Mouse (Mus musculus) thymus, adult 2 months (tissue): Measurements from ENCODE around the gene BC004004. TPM values are rescaled to one million over a fixed set of nuclear protein-coding genes. Genes with fewer than 3 reads are reported as not detected.
"Not testable (repeated sequence)": the region's sequence is repeated elsewhere in the genome, so short reads cannot be mapped to it uniquely, and the experiment has no call there.

Experiments used
- DNase-seq: peaks from one replicate; pipeline ENCODE4 v3.0.0; 2021
- H3K27ac ChIP-seq: fragments of 200-500 bp; 2 replicates; pipeline ENCODE4 v1.5.1; 2012; ENCODE audit warnings: low read length, control low read depth; ENCODE audit not compliant: control insufficient read depth, insufficient read depth
- H3K27me3 ChIP-seq: fragments of 200-500 bp; 2 replicates; pipeline ENCODE4 v1.6.1; 2012; ENCODE audit warnings: mild to moderate bottlenecking, low read length, moderate library complexity, mixed read lengths; ENCODE audit not compliant: control insufficient read depth, insufficient read depth
- H3K36me3 ChIP-seq: fragments of 200-500 bp; 2 replicates; pipeline ENCODE4 v1.6.1; 2012; ENCODE audit warnings: mild to moderate bottlenecking, low read length, moderate library complexity; ENCODE audit not compliant: control insufficient read depth, insufficient read depth
- H3K4me1 ChIP-seq: fragments of 200-500 bp; replicated peaks from 2 replicates; pipeline ENCODE4 v1.6.1; 2012; ENCODE audit warnings: low read length; ENCODE audit not compliant: control insufficient read depth, insufficient read depth
- H3K4me3 ChIP-seq: fragments of 200-500 bp; 2 replicates; pipeline ENCODE4 v1.5.1; 2012; ENCODE audit warnings: mild to moderate bottlenecking, low read length, control low read depth, moderate library complexity; ENCODE audit not compliant: control insufficient read depth, insufficient read depth
- CTCF ChIP-seq: fragments of 200-500 bp; IDR thresholded peaks from 2 replicates; pipeline ENCODE4 v1.5.1; 2012; ENCODE audit warnings: mild to moderate bottlenecking, control low read depth, low read length, moderate library complexity, borderline replicate concordance; ENCODE audit not compliant: control insufficient read depth, poor library complexity, insufficient read depth; ENCODE audit errors: extremely low read depth
- POLR2A ChIP-seq: fragments of 200-500 bp; IDR thresholded peaks from 2 replicates; pipeline ENCODE4 v1.6.1; 2012; ENCODE audit warnings: mild to moderate bottlenecking, low read length, control low read depth, moderate library complexity; ENCODE audit not compliant: control insufficient read depth, poor library complexity, insufficient read depth; ENCODE audit errors: extremely low read depth
- WGBS: fragments of 180-500 bp; shearing (Covaris S2); methylation state at CpG from one replicate; pipeline ENCODE4 v1.1.7; 2018; 5-methylcytosine and 5-hydroxymethylcytosine counted together
- polyA plus RNA-seq: library from polyadenylated mRNA; depleted of rRNA; stranded (reverse); fragments of >200 nt; gene quantifications from 2 replicates; pipeline ENCODE4 v1.2.3, GENCODE M21; 2012

BC004004 gene
- polyA plus RNA-seq, 1 experiment = 61.3 TPM

- Histone ChIP-seq H3K27ac (peak within 1 kb of the TSS; percentile 13; the same call in 1 of the 2 replicates), H3K36me3 (no peaks in the 10 kb centered on the region)
- WGBS = 1% methylated on average over 53 of the region's 53 CpGs
Measured at GRCm38 (mm10) chr17:29347645-29348256, 79.2 kb downstream of the BC004004 start, which contains the start of gene Mtch1. Mtch1 (minus strand) TSS chr17:29347934.

DNA sequence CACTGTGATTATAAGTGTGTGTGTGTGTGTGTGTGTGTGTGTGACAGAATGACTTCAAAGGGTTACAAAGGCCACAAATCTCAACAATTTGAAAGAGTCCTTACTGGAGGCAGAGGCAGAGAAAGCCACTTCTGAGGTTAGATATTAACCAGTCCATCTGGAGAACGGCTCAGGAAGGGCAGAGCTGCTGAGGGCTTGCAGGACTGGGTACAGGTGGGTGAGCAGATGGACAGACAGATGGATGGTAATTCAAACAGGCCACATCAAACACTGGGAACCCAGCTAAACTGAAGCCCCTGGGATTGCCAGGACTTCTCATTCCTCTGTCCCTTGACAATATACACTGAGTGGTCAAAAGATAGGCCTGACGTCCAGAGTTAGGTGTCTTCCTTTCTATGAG is 80.4 kb downstream of the BC004004 start:
- 67% methylated on average over 2 of the region's 2 CpGs for WGBS
- Histone ChIP-seq H3K4me1 (peaks cover 24% of the 10 kb centered on the region), H3K27me3 (no peaks in the 10 kb centered on the region), H3K27ac (no peak overlapping the region), H3K36me3 (no peaks in the 10 kb centered on the region), H3K4me3 (no peak overlapping the region)
- TF ChIP-seq CTCF (no peak), POLR2A (no peak)
- no peak for DNase-seq

More at GRCm38 (mm10) chr17:29347645-29348256, 79.2 kb downstream of the BC004004 start, which contains the start of gene Mtch1:
- peak; percentile 100 for DNase-seq
- Histone ChIP-seq H3K27me3 (no peaks in the 10 kb centered on the region), H3K4me1 (peaks cover 24% of the 10 kb centered on the region), H3K4me3 (peak within 1 kb of the TSS; percentile 78)
- peak; percentile 97 for TF ChIP-seq POLR2A
- TF ChIP-seq CTCF = 0 out of 2 replicates have a peak, but pooled peaks have one; percentile 11

GRCm38 (mm10) chr17:29351056-29351455 is 82.5 kb downstream of the BC004004 start:
- 90% methylated on average over 5 of the region's 5 CpGs for WGBS
- not testable (repeated sequence) for H3K27me3 ChIP-seq, H3K36me3 ChIP-seq, H3K27ac ChIP-seq, H3K4me3 ChIP-seq, DNase-seq
- peaks cover 15% of the 10 kb centered on the region for H3K4me1 ChIP-seq

DNA sequence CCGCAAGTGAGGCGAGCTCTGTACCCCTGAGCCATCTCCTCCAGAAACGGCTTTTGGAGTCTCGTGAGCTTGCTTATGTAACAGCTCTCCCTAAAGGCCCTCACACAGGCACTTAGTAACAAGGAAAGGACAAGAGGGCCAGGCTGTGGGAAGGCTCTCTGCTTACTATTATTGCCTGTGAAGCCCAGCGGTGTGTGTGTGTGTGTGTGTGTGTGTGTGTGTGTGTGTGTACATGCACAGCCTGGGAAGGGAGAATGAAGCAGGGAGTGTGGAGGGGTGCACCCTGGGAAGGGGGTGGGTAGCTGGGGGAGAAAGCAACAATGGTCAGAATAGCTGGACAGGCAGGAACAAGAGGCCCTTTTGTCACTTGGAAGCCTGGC is 86.9 kb downstream of the BC004004 start:
- H3K36me3 ChIP-seq = no peaks in the 10 kb centered on the region
- H3K4me1 ChIP-seq = no peaks in the 10 kb centered on the region
- no peak for TF ChIP-seq POLR2A
- TF ChIP-seq CTCF = no peak
- no peak overlapping the region for H3K27ac ChIP-seq
- no peak overlapping the region for H3K4me3 ChIP-seq
- no peak for DNase-seq
- 92% methylated on average over 5 of the region's 5 CpGs for WGBS
- H3K27me3 ChIP-seq = no peaks in the 10 kb centered on the region

DNA sequence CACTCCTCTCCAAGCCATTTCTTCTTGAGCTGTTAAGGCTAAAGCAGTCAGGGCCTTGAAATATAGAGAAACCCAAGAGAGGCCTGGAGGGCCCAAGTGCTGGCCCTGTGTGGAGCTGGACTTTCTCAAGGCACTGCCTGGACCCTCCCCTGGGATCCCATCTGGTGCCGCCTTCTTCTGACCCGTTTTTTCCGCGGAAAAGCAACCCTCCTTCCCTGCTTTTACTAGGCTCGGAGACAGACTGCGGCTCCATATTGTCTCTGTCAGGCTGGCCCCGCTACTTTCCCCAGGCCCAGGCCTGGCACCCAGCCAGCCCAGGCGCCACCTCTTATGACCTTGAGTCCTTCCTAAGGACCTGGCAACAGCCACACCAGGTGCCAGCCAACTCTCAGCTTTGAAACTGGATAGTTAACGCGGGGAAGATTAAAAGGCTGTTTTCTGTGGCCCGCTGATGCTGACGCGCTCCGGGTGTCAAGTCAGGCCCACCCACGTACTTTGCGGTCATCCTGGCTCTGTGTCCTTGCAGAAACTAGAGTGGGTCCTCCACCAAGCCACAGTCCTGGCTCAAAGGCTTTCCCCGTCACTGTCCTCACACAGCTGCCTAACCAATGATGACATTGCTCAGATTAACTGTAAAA is 87.4 kb downstream of the BC004004 start:
- WGBS = 82% methylated on average over 17 of the region's 17 CpGs
- no peak for DNase-seq
- no peak overlapping the region for H3K27ac ChIP-seq

DNA sequence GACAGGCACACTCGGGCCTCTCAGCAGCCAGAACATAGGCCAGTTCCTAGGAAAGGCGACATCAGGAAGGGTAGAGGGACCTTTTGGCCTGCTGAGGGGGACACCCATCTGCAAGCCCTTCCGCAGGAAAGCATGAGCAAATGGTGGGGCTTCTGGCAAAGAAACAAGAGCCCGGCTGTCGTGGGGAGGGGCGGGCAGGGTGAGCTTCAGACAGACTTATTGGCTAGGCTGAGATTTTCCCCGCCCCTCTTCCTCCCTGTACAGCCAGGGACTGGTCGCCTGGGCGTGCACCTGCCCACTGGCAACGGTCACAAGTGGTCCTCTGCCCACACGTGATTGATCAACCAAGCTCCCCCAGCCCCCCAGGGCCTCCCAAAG is 87.9 kb downstream of the BC004004 start:
- no peak for DNase-seq
- 58% methylated on average over 11 of the region's 11 CpGs for WGBS
- no peak overlapping the region for H3K4me3 ChIP-seq

More for the DNA sequence above, 87.4 kb downstream of the BC004004 start:
- H3K36me3 ChIP-seq = no peaks in the 10 kb centered on the region
- H3K4me3 ChIP-seq = no peak overlapping the region
- no peaks in the 10 kb centered on the region for H3K27me3 ChIP-seq
- H3K4me1 ChIP-seq = no peaks in the 10 kb centered on the region
- no peak for TF ChIP-seq CTCF
- no peak for TF ChIP-seq POLR2A

More for the DNA sequence above, 87.9 kb downstream of the BC004004 start:
- no peak for TF ChIP-seq POLR2A
- TF ChIP-seq CTCF = no peak
- no peak overlapping the region for H3K27ac ChIP-seq
- H3K27me3 ChIP-seq = no peaks in the 10 kb centered on the region
- no peaks in the 10 kb centered on the region for H3K4me1 ChIP-seq
- H3K36me3 ChIP-seq = no peaks in the 10 kb centered on the region
